Mouse (Mus musculus) left cerebral cortex, adult 8-10 months (tissue): ENCODE data around the gene Tnpo2. TPM values are rescaled to one million over a fixed set of nuclear protein-coding genes. Genes with fewer than 3 reads are reported as not detected.

Experiments
- DNase-seq, 2 experiments: peaks; one replicate each; pipeline ENCODE4 v3.0.0; 2022; ENCODE audit warnings: low spot score in 2 of 2
- microRNA-seq, 2 experiments: library from miRNA; unstranded; fragments of <30 nt; microRNA quantifications; one replicate each; pipeline ENCODE4 v1.2.0; 2022
- total RNA-seq, 4 experiments: library from RNA; stranded (reverse); gene quantifications; 2 replicates each; pipeline ENCODE4 v1.2.4; 2022

The Tnpo2 gene
- total RNA-seq, 4 experiments from 2014 or later, result 134 to 186 (median 156) TPM

DNA sequence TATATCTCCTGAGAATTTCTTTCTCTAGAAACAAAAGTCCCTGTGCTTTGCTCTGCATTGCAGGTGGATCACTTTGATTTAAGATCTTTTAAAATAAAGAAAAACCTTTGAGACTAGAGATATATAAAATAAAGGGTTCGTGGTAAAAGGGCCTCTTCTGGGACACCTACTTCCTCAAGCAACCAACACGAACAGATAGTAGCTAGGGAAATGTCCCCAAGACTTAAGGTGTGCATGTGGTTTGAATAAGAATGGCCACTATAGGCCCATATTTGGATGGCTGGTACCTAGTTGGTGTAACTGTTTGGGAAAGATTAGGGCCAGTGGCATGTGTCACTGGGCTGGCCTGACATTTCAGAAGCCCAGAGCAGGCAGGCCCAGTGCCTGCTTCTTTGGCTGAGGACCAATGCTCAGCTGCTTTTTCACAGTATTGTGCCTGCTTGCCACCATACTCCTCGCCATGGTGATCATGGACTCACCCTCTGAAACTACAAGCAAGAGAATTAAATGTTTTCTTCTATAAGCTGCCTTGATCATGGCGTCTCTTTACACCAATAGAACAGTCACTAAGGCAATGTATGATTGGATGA, 63.5 kb downstream of the Tnpo2 start:
- DNase-seq, result no peak

Small RNA genes within 50 kb of the gene (microRNA-seq; reads per million reads assigned to microRNA genes)
- gene Mir7070, result 1.3 to 5.7 reads per million in 2 experiments

Other genes with a start within 250 kb of the Tnpo2 start
- gene Nfix, start 236.6 kb upstream of the Tnpo2 start, total RNA-seq, result 100 to 1,000 TPM; 352 to 438 (median 370) TPM
- 1 to 10 TPM; 8.4 to 9.7 (median 8.9) TPM for gene Dand5, start 214.1 kb upstream of the Tnpo2 start, total RNA-seq
- gene Gadd45gip1, start 205.4 kb upstream of the Tnpo2 start, total RNA-seq, result 10 to 100 TPM; 23.3 to 28.4 (median 24.7) TPM
- 10 to 100 TPM; 72.4 to 90.1 (median 79.4) TPM for gene Rad23a, start 196.2 kb upstream of the Tnpo2 start, total RNA-seq
- gene Calr, start 190.0 kb upstream of the Tnpo2 start, total RNA-seq, result 100 to 1,000 TPM; 333 to 426 (median 383) TPM
- gene Farsa, start 179.9 kb upstream of the Tnpo2 start, total RNA-seq, result 10 to 100 TPM; 39.6 to 48.5 (median 43.7) TPM
- 1 to 10 TPM; 6.3 to 8.0 (median 6.8) TPM for gene Syce2, start 164.8 kb upstream of the Tnpo2 start, total RNA-seq
- 10 to 100 TPM; 29.8 to 43.0 (median 36.5) TPM for gene Gcdh, start 143.0 kb upstream of the Tnpo2 start, total RNA-seq
- not detected for gene Klf1, start 135.0 kb upstream of the Tnpo2 start, total RNA-seq
- 10 to 100 TPM in 1 of 4 experiments, 1 to 10 TPM in 3; 5.0 to 12.2 (median 7.1) TPM for gene Dnase2a, start 128.4 kb upstream of the Tnpo2 start, total RNA-seq
- gene Mast1, start 99.6 kb upstream of the Tnpo2 start, total RNA-seq, result 10 to 100 TPM; 69.1 to 76.7 (median 74.1) TPM
- 1 to 10 TPM; 1.2 to 1.5 (median 1.3) TPM for gene Rtbdn, start 89.9 kb upstream of the Tnpo2 start, total RNA-seq
- 1 to 10 TPM in 1 of 4 experiments, not detected in 3; 1.8 TPM for gene Gm49661, start 67.5 kb upstream of the Tnpo2 start, total RNA-seq
- 100 to 1,000 TPM; 328 to 384 (median 347) TPM for gene Prdx2, start 67.3 kb upstream of the Tnpo2 start, total RNA-seq
- 10 to 100 TPM; 45.9 to 60.0 (median 49.6) TPM for gene Rnaseh2a, start 67.1 kb upstream of the Tnpo2 start, total RNA-seq
- 10 to 100 TPM; 39.3 to 88.9 (median 65.7) TPM for gene Junb, start 58.2 kb upstream of the Tnpo2 start, total RNA-seq
- 10 to 100 TPM in 2 of 4 experiments, 1 to 10 TPM in 2; 9.0 to 13.0 (median 10.3) TPM for gene Hook2, start 46.3 kb upstream of the Tnpo2 start, total RNA-seq
- gene Best2, start 22.4 kb upstream of the Tnpo2 start, total RNA-seq, result not detected
- 100 to 1,000 TPM; 126 to 130 (median 127) TPM for gene Asna1, start 11.6 kb upstream of the Tnpo2 start, total RNA-seq
- 100 to 1,000 TPM; 100 to 127 (median 115) TPM for gene Trir, start 10.1 kb upstream of the Tnpo2 start, total RNA-seq
- gene Fbxw9, start 23.1 kb downstream of the Tnpo2 start, total RNA-seq, result 10 to 100 TPM; 20.1 to 22.0 (median 21.1) TPM
- not detected for gene Gm5741, start 31.1 kb downstream of the Tnpo2 start, total RNA-seq
- gene Dhps, start 34.8 kb downstream of the Tnpo2 start, total RNA-seq, result 10 to 100 TPM; 63.5 to 75.3 (median 64.9) TPM
- gene Wdr83os, start 43.8 kb downstream of the Tnpo2 start, total RNA-seq, result 10 to 100 TPM; 51.1 to 64.5 (median 59.6) TPM
- gene Wdr83, start 44.4 kb downstream of the Tnpo2 start, total RNA-seq, result 10 to 100 TPM; 20.0 to 35.2 (median 26.5) TPM
- 10 to 100 TPM; 33.3 to 74.2 (median 49.2) TPM for gene Man2b1, start 46.4 kb downstream of the Tnpo2 start, total RNA-seq
- gene Zfp791, start 86.2 kb downstream of the Tnpo2 start, total RNA-seq, result 10 to 100 TPM in 1 of 4 experiments, 1 to 10 TPM in 3; 6.5 to 10.2 (median 8.2) TPM
- not detected for gene Cks1brt, start 115.0 kb downstream of the Tnpo2 start, total RNA-seq
- gene Olfr371, start 189.1 kb downstream of the Tnpo2 start, total RNA-seq, result not detected